Mouse (Mus musculus) heart, postnatal 0 days (tissue): ENCODE measurements around the gene Rtl3. TPM values are rescaled to one million over a fixed set of nuclear protein-coding genes. Genes with fewer than 3 reads are reported as not detected.

Experiments
- ATAC-seq: fragments of 200-750 bp; cut with Nextera tagmentation; 2 replicates; pipeline ENCODE4 v1.8.0; 2017; ENCODE audit warnings: low read depth, moderate number of reproducible peaks, moderate library complexity; ENCODE audit not compliant: insufficient read depth
- DNase-seq: peaks from one replicate; pipeline ENCODE4 v3.0.0-alpha.2; 2016; ENCODE audit warnings: low spot score
- H3K27ac ChIP-seq: fragments of 300-500 bp; sonication (generic); 2 replicates; pipeline ENCODE4 v1.5.1; 2014; ENCODE audit warnings: low read depth, mild to moderate bottlenecking
- H3K27me3 ChIP-seq: fragments of 300-500 bp; sonication (generic); 2 replicates; pipeline ENCODE4 v1.6.1; 2014; ENCODE audit warnings: low read length, mixed read lengths; ENCODE audit not compliant: control insufficient read depth, insufficient read depth
- H3K36me3 ChIP-seq: fragments of 300-500 bp; sonication (generic); replicated peaks from 2 replicates; pipeline ENCODE4 v1.6.1; 2014; ENCODE audit warnings: low read length, mixed read lengths; ENCODE audit not compliant: control insufficient read depth, insufficient read depth
- H3K4me1 ChIP-seq: fragments of 300-500 bp; sonication (generic); 2 replicates; pipeline ENCODE4 v1.6.1; 2014; ENCODE audit warnings: antibody characterized with exemption; ENCODE audit not compliant: control insufficient read depth, insufficient read depth
- H3K4me2 ChIP-seq: fragments of 300-500 bp; sonication (generic); 2 replicates; pipeline ENCODE4 v1.6.1; 2014; ENCODE audit warnings: low read depth, mild to moderate bottlenecking, low read length, moderate library complexity
- H3K4me3 ChIP-seq: fragments of 300-500 bp; sonication (generic); 2 replicates; pipeline ENCODE4 v1.5.1; 2014; ENCODE audit warnings: low read depth, low read length
- H3K9ac ChIP-seq: fragments of 300-500 bp; sonication (generic); replicated peaks from 2 replicates; pipeline ENCODE4 v1.6.1; 2014; ENCODE audit warnings: low read depth, low read length, mixed read lengths
- H3K9me3 ChIP-seq: fragments of 300-500 bp; sonication (generic); replicated peaks from 2 replicates; pipeline ENCODE4 v1.6.1; 2016; ENCODE audit warnings: low read length; ENCODE audit not compliant: control insufficient read depth
- CTCF ChIP-seq: IDR thresholded peaks from 2 replicates; pipeline ENCODE4 v1.5.1; 2016; ENCODE audit warnings: antibody characterized with exemption, control low read depth, low read depth
- EP300 ChIP-seq: IDR thresholded peaks from 2 replicates; pipeline ENCODE4 v1.6.1; 2016; ENCODE audit warnings: antibody characterized with exemption, low read depth
- WGBS: fragments of 180-500 bp; shearing (Covaris S2); extraction: QIAGEN DNeasy Blood & Tissue Kit; methylation state at CpG from one replicate; pipeline ENCODE4 v1.1.7; 2014; 5-methylcytosine and 5-hydroxymethylcytosine counted together
- polyA plus RNA-seq: library from polyadenylated mRNA; unstranded; fragments of >200 nt; fragmentation: Nextera tagmentation; extraction: Ambion mirVana; gene quantifications from 2 replicates; pipeline ENCODE4 v1.2.1, GENCODE M21; 2015
- total RNA-seq: library from RNA; depleted of rRNA; stranded (reverse); fragments of >200 nt; gene quantifications from 2 replicates; pipeline ENCODE4 v1.2.3, GENCODE M21; 2014; ENCODE audit warnings: low replicate concordance; rRNA removed

Gene Rtl3
- total RNA-seq = 11.6 and 17.4 TPM in 2 replicates
- 6.7 and 7.3 TPM in 2 replicates for polyA plus RNA-seq

- H3K9ac ChIP-seq = no peak within 1 kb of the TSS
- H3K4me1 ChIP-seq = no peaks in the 10 kb centered on the region
- ATAC-seq = peak; percentile 57; the same call in 1 of the 2 replicates
- no peak for TF ChIP-seq EP300
- no peak for TF ChIP-seq CTCF
- H3K4me3 ChIP-seq = peak within 1 kb of the TSS; percentile 18; the same call in 1 of the 2 replicates
- peak; percentile 44 for DNase-seq
- H3K9me3 ChIP-seq = no peaks in the 10 kb centered on the region
- no peaks in the 10 kb centered on the region for H3K36me3 ChIP-seq
- WGBS = 35% methylated on average over 7 of the region's 7 CpGs
- H3K27ac ChIP-seq = peak within 1 kb of the TSS; percentile 48
- peak within 1 kb of the TSS; percentile 40 for H3K4me2 ChIP-seq
- H3K27me3 ChIP-seq = no peaks in the 10 kb centered on the region
Measured at GRCm38 (mm10) chrX:106840409-106840808, at the start of gene Rtl3. Gene Rtl3, minus strand, starts transcription at chrX:106840644.

GRCm38 (mm10) chrX:106872315-106872714 is 31.9 kb upstream of the Rtl3 start:
- Histone ChIP-seq H3K9me3 (no peaks in the 10 kb centered on the region), H3K9ac (no peak overlapping the region), H3K4me1 (no peaks in the 10 kb centered on the region), H3K27me3 (no peaks in the 10 kb centered on the region), H3K36me3 (no peaks in the 10 kb centered on the region), H3K4me2 (no peak overlapping the region), H3K4me3 (no peak overlapping the region), H3K27ac (no peak overlapping the region)
- no peak for ATAC-seq
- no peak for TF ChIP-seq CTCF
- no peak for TF ChIP-seq EP300
- WGBS = 49% methylated on average over 4 of the region's 4 CpGs
- no peak for DNase-seq

- Histone ChIP-seq H3K9ac (no peak overlapping the region), H3K4me1 (no peaks in the 10 kb centered on the region), H3K36me3 (no peaks in the 10 kb centered on the region), H3K4me3 (no peak overlapping the region), H3K27ac (no peak overlapping the region), H3K4me2 (no peak overlapping the region), H3K9me3 (no peaks in the 10 kb centered on the region), H3K27me3 (no peaks in the 10 kb centered on the region)
- ATAC-seq (no peak), DNase-seq (no peak)
- TF ChIP-seq CTCF (no peak), EP300 (no peak)
- 48% methylated on average over 3 of the region's 3 CpGs for WGBS
Measured at GRCm38 (mm10) chrX:106871894-106872293, 31.4 kb upstream of the Rtl3 start.

GRCm38 (mm10) chrX:106871426-106871825 is 31.0 kb upstream of the Rtl3 start:
- Histone ChIP-seq H3K4me3 (no peak overlapping the region), H3K36me3 (no peaks in the 10 kb centered on the region), H3K4me1 (no peaks in the 10 kb centered on the region), H3K27me3 (no peaks in the 10 kb centered on the region), H3K27ac (no peak overlapping the region), H3K9ac (no peak overlapping the region), H3K9me3 (no peaks in the 10 kb centered on the region), H3K4me2 (no peak overlapping the region)
- WGBS = 43% methylated on average over 3 of the region's 3 CpGs
- ATAC-seq (no peak), DNase-seq (no peak)
- TF ChIP-seq EP300 = no peak
- no peak for TF ChIP-seq CTCF

GRCm38 (mm10) chrX:106853523-106854300 is 13.3 kb upstream of the Rtl3 start:
- no peaks in the 10 kb centered on the region for H3K4me1 ChIP-seq
- no peak overlapping the region for H3K27ac ChIP-seq
- no peak overlapping the region for H3K4me3 ChIP-seq
- no peak overlapping the region for H3K9ac ChIP-seq
- no peaks in the 10 kb centered on the region for H3K27me3 ChIP-seq
- no peaks in the 10 kb centered on the region for H3K9me3 ChIP-seq
- H3K4me2 ChIP-seq = no peak overlapping the region
- ATAC-seq = no peak
- H3K36me3 ChIP-seq = no peaks in the 10 kb centered on the region
- 71% methylated on average over 3 of the region's 3 CpGs for WGBS
- TF ChIP-seq CTCF = no peak
- TF ChIP-seq EP300 = no peak
- no peak for DNase-seq
